Mouse (Mus musculus): Measurements from ENCODE around the gene Slc23a2. TPM values are rescaled to one million over a fixed set of nuclear protein-coding genes. Genes with fewer than 3 reads are reported as not detected.

The Slc23a2 gene
- polyA plus RNA-seq, 1 experiment from 2014 or later, result 8.7 TPM

DNA sequence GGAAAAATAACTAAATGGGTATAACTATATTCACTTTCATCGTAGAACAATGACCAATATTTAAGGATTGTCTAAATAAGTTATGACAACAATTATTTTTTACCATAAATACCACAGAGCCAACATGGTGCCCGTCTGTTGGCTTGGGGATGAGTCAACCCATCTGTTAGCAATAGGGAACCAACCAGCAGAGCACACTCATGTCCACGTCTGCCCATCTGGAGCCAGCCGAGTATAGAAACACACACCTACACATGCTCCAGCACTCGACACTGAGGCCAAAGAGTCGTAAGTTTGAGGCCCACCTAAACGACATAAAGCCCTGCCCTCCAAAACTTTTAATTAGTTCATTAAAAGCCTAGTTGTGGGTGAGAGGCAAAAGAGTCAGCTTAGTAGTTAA is 15.7 kb downstream of the Slc23a2 start:
- DNase-seq (ENCODE audit: low spot score), result no peak
- H3K27ac ChIP-seq, result no peak overlapping the region
- H3K4me1 ChIP-seq, result peaks cover 18% of the 10 kb centered on the region
- H3K36me3 ChIP-seq, result no peaks in the 10 kb centered on the region
- no peaks in the 10 kb centered on the region for H3K9me3 ChIP-seq
- H3K4me3 ChIP-seq, result no peak overlapping the region
- H3K27me3 ChIP-seq (ENCODE audit: insufficient read depth, poor library complexity, severe bottlenecking), result no peaks in the 10 kb centered on the region
- WGBS, result 87% methylated on average over 7 of the region's 7 CpGs

DNA sequence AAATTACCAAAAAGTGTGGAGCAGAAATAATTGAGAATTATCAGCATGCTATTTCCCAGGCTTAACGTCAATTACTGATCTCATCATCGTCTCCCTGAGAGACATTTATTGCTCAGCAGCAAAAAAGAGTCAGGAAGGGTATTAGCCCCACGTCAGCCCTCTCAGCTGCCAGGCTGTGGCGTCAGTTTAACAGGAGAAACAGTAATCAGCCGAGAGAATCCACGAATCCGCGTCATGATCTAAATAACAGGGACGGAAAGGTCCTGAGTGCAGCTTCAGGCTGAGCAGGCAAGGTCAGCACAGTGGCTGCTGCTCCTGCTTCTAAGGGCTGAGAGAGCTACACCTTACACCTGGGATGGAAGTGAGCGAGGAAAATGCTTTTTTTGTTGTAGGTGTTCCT is 17.0 kb downstream of the Slc23a2 start:
- peak; percentile 62 for DNase-seq (ENCODE audit: low spot score)
- Histone ChIP-seq H3K4me1 (peaks cover 9% of the 10 kb centered on the region; the same call in 1 of the 2 replicates), H3K27ac (no peak overlapping the region), H3K4me3 (no peak overlapping the region), H3K9me3 (no peaks in the 10 kb centered on the region), H3K36me3 (no peaks in the 10 kb centered on the region), H3K27me3 (ENCODE audit: insufficient read depth, poor library complexity, severe bottlenecking) (no peaks in the 10 kb centered on the region)
- 63% methylated on average over 10 of the region's 10 CpGs for WGBS

DNA sequence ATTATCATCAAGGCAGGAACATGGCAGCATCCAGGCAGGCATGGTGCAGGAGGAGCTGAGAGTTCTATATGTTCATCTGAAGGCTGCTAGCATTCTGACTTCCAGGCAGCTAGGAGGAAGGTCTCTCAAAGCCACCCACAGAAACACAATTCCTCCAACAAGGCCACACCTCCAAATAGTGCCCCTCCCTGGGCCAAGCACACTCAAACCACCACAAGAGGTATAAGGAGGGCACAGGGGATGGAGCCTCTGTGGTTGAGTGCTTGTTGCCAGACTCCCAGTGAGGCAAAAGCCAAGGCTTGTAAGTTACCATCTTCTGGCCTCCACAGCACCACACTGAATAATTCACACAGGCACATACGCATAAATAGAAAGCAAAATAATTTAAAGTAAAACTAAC is 18.6 kb downstream of the Slc23a2 start:
- peaks cover 3% of the 10 kb centered on the region; the same call in 1 of the 2 replicates for H3K4me1 ChIP-seq
- 95% methylated on average over 1 of the region's 1 CpGs for WGBS
- H3K9me3 ChIP-seq, result no peaks in the 10 kb centered on the region
- H3K27me3 ChIP-seq (ENCODE audit: insufficient read depth, poor library complexity, severe bottlenecking), result no peaks in the 10 kb centered on the region
- H3K4me3 ChIP-seq, result no peak overlapping the region
- no peaks in the 10 kb centered on the region for H3K36me3 ChIP-seq
- DNase-seq (ENCODE audit: low spot score), result no peak
- no peak overlapping the region for H3K27ac ChIP-seq

DNA sequence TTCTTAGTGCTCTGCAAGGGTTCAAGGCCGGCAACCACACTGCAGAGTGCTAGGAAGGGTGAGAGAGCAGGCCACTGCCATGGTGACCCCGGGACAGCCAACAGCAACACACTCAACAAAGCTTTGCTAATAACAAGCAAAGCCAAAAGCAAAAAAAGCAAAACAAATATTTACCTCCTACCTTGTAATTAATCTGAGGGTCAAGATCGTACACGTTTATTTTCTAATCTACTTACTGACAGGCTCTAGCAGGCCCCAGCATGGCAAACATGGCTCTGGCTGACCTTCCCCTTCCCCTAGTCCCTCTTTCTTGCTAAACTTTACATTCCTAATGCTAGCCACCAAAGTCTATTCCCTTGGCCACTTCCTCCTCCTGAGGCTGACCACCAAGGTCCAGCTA is 21.8 kb downstream of the Slc23a2 start:
- H3K9me3 ChIP-seq, result no peaks in the 10 kb centered on the region
- no peak overlapping the region for H3K27ac ChIP-seq
- WGBS, result 83% methylated on average over 4 of the region's 4 CpGs
- H3K27me3 ChIP-seq (ENCODE audit: insufficient read depth, poor library complexity, severe bottlenecking), result no peaks in the 10 kb centered on the region
- H3K4me3 ChIP-seq, result no peak overlapping the region
- no peaks in the 10 kb centered on the region for H3K36me3 ChIP-seq
- no peak for DNase-seq (ENCODE audit: low spot score)
- no peaks in the 10 kb centered on the region for H3K4me1 ChIP-seq

DNA sequence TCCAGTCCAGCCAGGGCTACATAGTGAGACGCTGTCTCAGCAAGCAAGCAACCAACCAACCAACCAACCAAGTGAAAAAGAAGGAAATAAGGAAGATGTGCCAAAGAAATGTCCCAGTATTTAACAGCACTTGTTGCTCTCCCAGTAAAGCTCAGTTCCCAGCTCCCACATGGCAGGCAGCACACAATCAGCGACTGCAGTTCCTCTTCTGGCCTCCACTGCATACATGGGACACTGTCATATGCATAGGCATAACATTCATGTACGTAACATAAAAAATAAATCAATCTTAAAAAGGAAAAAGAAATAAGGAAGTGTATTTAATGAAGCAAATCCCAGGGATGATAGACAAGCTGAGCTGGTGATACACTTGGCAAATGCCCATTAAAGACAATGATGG is 23.9 kb downstream of the Slc23a2 start:
- 87% methylated on average over 3 of the region's 3 CpGs for WGBS
- Histone ChIP-seq H3K27ac (no peak overlapping the region), H3K4me1 (no peaks in the 10 kb centered on the region), H3K27me3 (ENCODE audit: insufficient read depth, poor library complexity, severe bottlenecking) (no peaks in the 10 kb centered on the region), H3K36me3 (no peaks in the 10 kb centered on the region), H3K9me3 (no peaks in the 10 kb centered on the region), H3K4me3 (no peak overlapping the region)
- no peak for DNase-seq (ENCODE audit: low spot score)

DNA sequence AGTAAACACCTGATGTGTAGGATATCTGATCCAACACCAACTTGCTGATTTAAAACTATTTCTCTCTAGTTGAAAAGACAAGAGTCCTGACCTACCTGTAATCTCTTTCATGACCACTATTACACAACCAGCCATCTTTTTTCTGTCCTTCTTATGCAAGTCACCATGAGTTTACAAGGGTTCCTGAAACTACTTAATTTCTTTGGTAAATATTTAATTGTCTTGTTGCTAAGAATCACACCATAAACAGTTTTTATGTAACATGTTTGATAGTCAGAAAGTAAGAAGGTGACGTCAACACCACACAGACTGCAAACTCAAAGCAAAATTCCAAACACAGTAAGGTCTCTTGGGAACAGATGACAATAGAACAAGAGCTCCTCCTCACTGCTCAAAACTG is 26.3 kb downstream of the Slc23a2 start:
- H3K4me3 ChIP-seq, result no peak overlapping the region

DNA sequence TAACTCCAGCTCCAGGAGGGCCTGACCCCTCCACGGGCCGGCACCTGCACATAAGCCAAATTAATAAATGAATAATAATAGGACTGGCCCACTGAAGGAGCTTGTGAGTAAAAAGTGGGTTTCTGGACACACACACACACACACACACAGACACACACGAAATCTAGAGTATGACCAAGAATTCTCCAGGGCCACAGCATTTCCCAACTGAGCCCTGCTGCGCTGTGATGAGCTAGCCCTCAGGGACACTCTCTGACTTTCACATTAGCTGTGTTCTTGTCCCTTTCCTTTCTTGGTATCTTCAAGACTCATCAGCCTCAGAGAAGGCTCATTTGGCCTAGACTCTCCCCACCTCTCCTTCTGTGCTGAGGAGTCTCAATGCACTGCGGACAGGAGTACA is 29.0 kb downstream of the Slc23a2 start:
- Histone ChIP-seq H3K27me3 (ENCODE audit: insufficient read depth, poor library complexity, severe bottlenecking) (no peaks in the 10 kb centered on the region), H3K36me3 (no peaks in the 10 kb centered on the region), H3K9me3 (no peaks in the 10 kb centered on the region), H3K27ac (no peak overlapping the region), H3K4me1 (no peaks in the 10 kb centered on the region), H3K4me3 (no peak overlapping the region)
- WGBS, result 89% methylated on average over 5 of the region's 5 CpGs
- no peak for DNase-seq (ENCODE audit: low spot score)

More for the DNA sequence above, 26.3 kb downstream of the Slc23a2 start:
- no peaks in the 10 kb centered on the region for H3K9me3 ChIP-seq
- WGBS, result 84% methylated on average over 1 of the region's 1 CpGs
- H3K4me1 ChIP-seq, result no peaks in the 10 kb centered on the region
- no peak for DNase-seq (ENCODE audit: low spot score)
- no peaks in the 10 kb centered on the region for H3K27me3 ChIP-seq (ENCODE audit: insufficient read depth, poor library complexity, severe bottlenecking)
- H3K27ac ChIP-seq, result no peak overlapping the region
- no peaks in the 10 kb centered on the region for H3K36me3 ChIP-seq

DNA sequence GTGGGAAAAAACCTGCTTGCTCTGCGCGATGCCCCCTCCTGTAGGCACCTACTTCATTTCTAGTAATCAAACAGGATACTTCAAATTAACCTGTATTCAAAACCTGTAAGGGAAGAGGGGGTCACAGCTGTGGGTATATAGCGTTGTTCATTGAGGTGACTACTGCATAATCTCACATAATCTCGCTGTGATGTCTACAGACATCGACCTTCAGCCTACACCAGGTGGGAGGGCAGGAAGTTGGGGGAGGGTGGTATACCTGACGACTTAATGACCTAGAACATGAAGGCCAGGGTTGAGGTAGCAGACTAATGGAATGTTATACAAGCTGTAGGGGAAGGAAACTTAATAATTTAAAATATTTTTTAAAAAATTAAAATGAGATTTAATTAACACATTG is 29.6 kb downstream of the Slc23a2 start:
- Histone ChIP-seq H3K4me1 (no peaks in the 10 kb centered on the region), H3K4me3 (no peak overlapping the region), H3K27ac (no peak overlapping the region), H3K27me3 (ENCODE audit: insufficient read depth, poor library complexity, severe bottlenecking) (no peaks in the 10 kb centered on the region), H3K36me3 (no peaks in the 10 kb centered on the region), H3K9me3 (no peaks in the 10 kb centered on the region)
- WGBS, result 67% methylated on average over 6 of the region's 6 CpGs
- DNase-seq (ENCODE audit: low spot score), result no peak

DNA sequence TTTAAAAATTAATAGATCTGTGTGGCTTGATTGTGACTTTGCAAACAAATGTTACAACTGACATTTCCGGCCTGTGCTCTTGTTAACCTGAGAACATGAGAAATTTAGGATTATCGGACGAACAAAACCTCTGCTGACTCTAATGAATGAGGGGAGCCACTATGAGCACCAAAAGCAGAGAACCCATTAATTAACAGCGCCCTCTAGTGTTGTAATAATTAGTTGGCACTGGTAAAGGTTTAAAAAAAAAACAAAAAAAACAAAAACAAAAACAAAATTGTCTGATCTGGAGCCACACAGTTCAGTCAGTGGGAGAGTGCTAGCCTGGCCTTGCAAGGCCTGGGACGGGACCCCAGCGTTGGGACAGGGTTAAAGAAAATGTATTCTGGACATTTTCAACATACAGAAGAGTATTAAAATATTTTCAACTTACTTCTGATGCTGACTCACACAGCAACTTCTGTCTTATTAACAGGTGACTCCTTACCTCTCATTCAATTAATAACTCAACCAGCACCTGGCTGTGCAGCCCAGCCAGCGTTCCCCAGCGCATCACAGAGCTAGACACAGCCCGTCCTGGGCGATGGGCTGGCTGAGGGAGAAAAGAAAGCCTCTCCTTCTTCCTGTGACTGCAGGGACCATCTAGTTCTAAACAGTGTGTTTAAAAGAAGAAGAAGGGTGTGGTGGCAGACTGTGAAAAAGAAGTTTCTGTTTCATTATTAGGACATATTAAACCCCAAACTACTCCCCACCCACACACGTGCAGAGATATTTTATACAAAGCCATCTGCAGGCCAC is 30.7 kb downstream of the Slc23a2 start:
- H3K4me3 ChIP-seq, result no peak overlapping the region
- WGBS, result 62% methylated on average over 11 of the region's 11 CpGs
- DNase-seq (ENCODE audit: low spot score), result no peak
- H3K27me3 ChIP-seq (ENCODE audit: insufficient read depth, poor library complexity, severe bottlenecking), result no peaks in the 10 kb centered on the region
- H3K9me3 ChIP-seq, result no peaks in the 10 kb centered on the region
- no peaks in the 10 kb centered on the region for H3K4me1 ChIP-seq
- H3K36me3 ChIP-seq, result no peaks in the 10 kb centered on the region
- H3K27ac ChIP-seq, result no peak overlapping the region

DNA sequence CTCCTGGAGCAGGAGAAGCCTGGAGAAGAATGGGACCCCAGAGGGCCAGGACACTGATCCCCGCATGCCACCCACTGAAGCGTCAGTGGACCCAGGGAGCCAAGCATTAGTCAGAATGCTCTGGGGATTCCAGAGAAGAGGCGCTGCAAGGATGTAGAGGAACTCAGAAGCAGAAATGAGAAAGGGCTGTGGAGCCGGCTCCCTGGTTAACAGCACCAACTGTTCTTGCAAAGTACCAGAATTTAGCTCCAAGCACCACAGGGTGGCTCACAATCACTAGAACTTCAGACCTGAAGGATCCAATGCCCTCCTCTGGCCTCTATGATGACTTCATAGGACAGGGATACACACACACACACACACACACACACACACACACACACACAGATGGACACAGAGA is 32.6 kb downstream of the Slc23a2 start:
- 85% methylated on average over 4 of the region's 4 CpGs for WGBS
- DNase-seq (ENCODE audit: low spot score), result no peak

DNA sequence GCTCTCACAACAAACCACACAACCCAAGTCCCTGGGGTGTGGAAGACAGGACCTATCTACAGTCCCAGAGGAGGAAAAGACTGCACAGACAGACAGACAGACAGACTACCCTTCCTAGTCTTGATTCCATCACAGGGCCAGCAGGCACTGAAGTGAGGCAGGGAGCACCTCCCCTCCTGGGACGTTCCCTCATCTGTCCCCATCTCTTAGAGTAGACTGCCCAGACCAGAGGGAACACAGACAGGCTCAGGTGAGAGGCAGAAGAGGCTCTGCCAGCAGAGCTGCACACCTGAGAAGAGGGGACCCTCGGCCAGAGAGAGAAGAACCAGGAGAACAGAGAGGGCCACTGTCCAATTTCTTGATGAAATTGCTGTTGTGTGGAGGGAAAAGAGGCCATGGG is 33.0 kb downstream of the Slc23a2 start:
- peaks cover 7% of the 10 kb centered on the region; the same call in 1 of the 2 replicates for H3K36me3 ChIP-seq
- DNase-seq (ENCODE audit: low spot score), result no peak
- H3K27me3 ChIP-seq (ENCODE audit: insufficient read depth, poor library complexity, severe bottlenecking), result no peaks in the 10 kb centered on the region
- peaks cover 14% of the 10 kb centered on the region; the same call in 1 of the 2 replicates for H3K4me1 ChIP-seq
- H3K4me3 ChIP-seq, result no peak overlapping the region
- no peak overlapping the region for H3K27ac ChIP-seq
- 68% methylated on average over 2 of the region's 2 CpGs for WGBS
- H3K9me3 ChIP-seq, result no peaks in the 10 kb centered on the region

More for the DNA sequence above, 32.6 kb downstream of the Slc23a2 start:
- H3K4me1 ChIP-seq, result peaks cover 10% of the 10 kb centered on the region; the same call in 1 of the 2 replicates
- no peaks in the 10 kb centered on the region for H3K27me3 ChIP-seq (ENCODE audit: insufficient read depth, poor library complexity, severe bottlenecking)
- no peak overlapping the region for H3K27ac ChIP-seq
- H3K36me3 ChIP-seq, result peaks cover 7% of the 10 kb centered on the region; the same call in 1 of the 2 replicates
- no peaks in the 10 kb centered on the region for H3K9me3 ChIP-seq
- no peak overlapping the region for H3K4me3 ChIP-seq

DNA sequence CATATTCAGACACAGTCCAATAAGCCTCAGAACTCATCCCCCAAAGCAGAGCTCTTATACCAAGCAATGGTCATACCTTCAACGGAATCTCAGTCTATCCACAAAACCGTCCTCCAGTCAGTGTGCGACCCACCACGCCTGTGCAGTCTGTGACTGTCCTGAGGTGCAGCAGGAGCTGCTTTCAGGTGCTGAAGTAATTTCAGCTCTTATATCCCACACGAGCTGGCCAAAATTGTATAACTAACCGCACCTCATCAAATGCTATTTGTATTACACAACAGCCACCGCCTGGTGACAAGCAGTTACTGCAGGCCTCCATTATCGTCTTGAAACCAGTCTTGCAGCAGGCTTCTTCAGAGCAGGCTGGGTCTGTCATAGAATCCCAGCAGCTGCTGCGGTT is 33.6 kb downstream of the Slc23a2 start:
- no peaks in the 10 kb centered on the region for H3K27me3 ChIP-seq (ENCODE audit: insufficient read depth, poor library complexity, severe bottlenecking)
- no peak for DNase-seq (ENCODE audit: low spot score)
- 50% methylated on average over 9 of the region's 9 CpGs for WGBS
- H3K27ac ChIP-seq, result no peak overlapping the region
- H3K9me3 ChIP-seq, result no peaks in the 10 kb centered on the region
- no peak overlapping the region for H3K4me3 ChIP-seq
- peaks cover 20% of the 10 kb centered on the region for H3K4me1 ChIP-seq
- H3K36me3 ChIP-seq, result peaks cover 7% of the 10 kb centered on the region; the same call in 1 of the 2 replicates

DNA sequence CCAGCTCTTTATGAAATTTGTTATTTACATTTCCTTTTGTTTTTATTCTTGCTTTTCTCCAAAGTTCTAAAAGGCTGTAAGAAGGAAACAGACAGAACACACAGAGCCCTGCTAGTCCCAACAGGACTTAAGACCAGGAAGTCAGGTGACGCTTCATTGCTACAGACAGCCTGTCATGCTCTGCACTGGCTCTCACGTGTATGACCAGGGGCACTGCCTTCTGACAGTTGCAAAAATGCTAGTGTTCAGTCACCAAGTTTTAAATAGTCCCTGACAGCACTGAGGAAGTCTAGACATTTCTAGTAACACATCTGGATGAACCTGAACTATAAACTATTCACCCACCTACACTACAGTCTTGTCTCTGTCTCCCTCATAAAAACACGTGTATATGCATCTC is 34.2 kb downstream of the Slc23a2 start:
- no peaks in the 10 kb centered on the region for H3K9me3 ChIP-seq
- 60% methylated on average over 3 of the region's 3 CpGs for WGBS
- no peak overlapping the region for H3K27ac ChIP-seq
- no peaks in the 10 kb centered on the region for H3K27me3 ChIP-seq (ENCODE audit: insufficient read depth, poor library complexity, severe bottlenecking)
- DNase-seq (ENCODE audit: low spot score), result no peak
- H3K4me3 ChIP-seq, result no peak overlapping the region
- peaks cover 7% of the 10 kb centered on the region; the same call in 1 of the 2 replicates for H3K36me3 ChIP-seq
- H3K4me1 ChIP-seq, result peaks cover 26% of the 10 kb centered on the region
